Mouse (Mus musculus) brown adipose tissue, adult 24 weeks (tissue): Measurements from ENCODE around the gene Izumo1. TPM values are rescaled to one million over a fixed set of nuclear protein-coding genes. Genes with fewer than 3 reads are reported as not detected.

Experiments used
- polyA plus RNA-seq: library from polyadenylated mRNA; stranded (reverse); fragments of >200 nt; gene quantifications from 2 replicates; pipeline ENCODE4 v1.2.4, GENCODE M21; 2012; ENCODE audit not compliant: missing spikeins, insufficient read depth, insufficient read length

Gene Izumo1
- polyA plus RNA-seq, 1 experiment = not detected

Other genes with a start within 250 kb of the Izumo1 start
- gene Snrnp70, start 226.1 kb upstream of the Izumo1 start, polyA plus RNA-seq = 69.0 and 82.7 TPM in 2 replicates
- gene Kcna7, start 216.2 kb upstream of the Izumo1 start, polyA plus RNA-seq = 1.0 TPM in 1 of 2 replicates, not detected in the other
- gene Ntf5, start 208.1 kb upstream of the Izumo1 start, polyA plus RNA-seq = not detected in 2 replicates
- gene Lhb, start 201.0 kb upstream of the Izumo1 start, polyA plus RNA-seq = not detected in 2 replicates
- gene Gys1, start 187.0 kb upstream of the Izumo1 start, polyA plus RNA-seq = 90.6 and 112 TPM in 2 replicates
- 75.4 and 79.6 TPM in 2 replicates for gene Ruvbl2, start 183.7 kb upstream of the Izumo1 start, polyA plus RNA-seq
- gene Ftl1, start 161.9 kb upstream of the Izumo1 start, polyA plus RNA-seq = 1,179 and 1,214 TPM in 2 replicates
- 20.1 and 26.9 TPM in 2 replicates for gene Bax, start 154.9 kb upstream of the Izumo1 start, polyA plus RNA-seq
- gene Tulp2, start 139.9 kb upstream of the Izumo1 start, polyA plus RNA-seq = not detected in 2 replicates
- 6.9 TPM in 1 of 2 replicates, not detected in the other for gene Gm45808, start 135.0 kb upstream of the Izumo1 start, polyA plus RNA-seq
- gene Dhdh, start 133.0 kb upstream of the Izumo1 start, polyA plus RNA-seq = 145 and 190 TPM in 2 replicates
- gene Nucb1, start 111.4 kb upstream of the Izumo1 start, polyA plus RNA-seq = 78.6 and 108 TPM in 2 replicates
- 12.6 and 24.6 TPM in 2 replicates for gene Ppp1r15a, start 95.5 kb upstream of the Izumo1 start, polyA plus RNA-seq
- gene Plekha4, start 95.5 kb upstream of the Izumo1 start, polyA plus RNA-seq = 1.9 and 3.3 TPM in 2 replicates
- not detected in 2 replicates for gene Hsd17b14, start 66.9 kb upstream of the Izumo1 start, polyA plus RNA-seq
- 82.0 and 135 TPM in 2 replicates for gene Bcat2, start 51.7 kb upstream of the Izumo1 start, polyA plus RNA-seq
- 2.0 TPM in 1 of 2 replicates, not detected in the other for gene Fgf21, start 6.3 kb upstream of the Izumo1 start, polyA plus RNA-seq
- not detected in 2 replicates for gene Fut1, start 4.5 kb upstream of the Izumo1 start, polyA plus RNA-seq
- 4.3 and 9.3 TPM in 2 replicates for gene Rasip1, start 5.7 kb downstream of the Izumo1 start, polyA plus RNA-seq
- gene Mamstr, start 18.2 kb downstream of the Izumo1 start, polyA plus RNA-seq = 1.5 TPM in 1 of 2 replicates, not detected in the other
- not detected in 2 replicates for gene Fut2, start 44.6 kb downstream of the Izumo1 start, polyA plus RNA-seq
- not detected in 2 replicates for gene Ntn5, start 62.2 kb downstream of the Izumo1 start, polyA plus RNA-seq
- not detected in 2 replicates for gene Sec1, start 72.6 kb downstream of the Izumo1 start, polyA plus RNA-seq
- gene Car11, start 78.0 kb downstream of the Izumo1 start, polyA plus RNA-seq = 12.1 and 17.1 TPM in 2 replicates
- 23.3 and 31.5 TPM in 2 replicates for gene Dbp, start 83.3 kb downstream of the Izumo1 start, polyA plus RNA-seq
- gene Rpl18, start 93.6 kb downstream of the Izumo1 start, polyA plus RNA-seq = 445 and 504 TPM in 2 replicates
- gene Sphk2, start 96.2 kb downstream of the Izumo1 start, polyA plus RNA-seq = 9.2 and 9.9 TPM in 2 replicates
- gene Fam83e, start 99.4 kb downstream of the Izumo1 start, polyA plus RNA-seq = not detected in 2 replicates
- gene Spaca4, start 104.0 kb downstream of the Izumo1 start, polyA plus RNA-seq = not detected in 2 replicates
- 0.36 and 0.46 TPM in 2 replicates for gene Lmtk3, start 161.9 kb downstream of the Izumo1 start, polyA plus RNA-seq
- gene Sult2b1, start 162.9 kb downstream of the Izumo1 start, polyA plus RNA-seq = 0.87 and 1.1 TPM in 2 replicates
- gene Cyth2, start 192.8 kb downstream of the Izumo1 start, polyA plus RNA-seq = 39.1 and 45.5 TPM in 2 replicates
- 1.1 TPM in 1 of 2 replicates, not detected in the other for gene Kcnj14, start 203.0 kb downstream of the Izumo1 start, polyA plus RNA-seq
- 5.5 and 6.6 TPM in 2 replicates for gene Grwd1, start 209.1 kb downstream of the Izumo1 start, polyA plus RNA-seq